Mouse (Mus musculus) neural tube, embryonic 13.5 days (tissue): Measurements from ENCODE around the gene Rabac1. TPM values are rescaled to one million over a fixed set of nuclear protein-coding genes. Genes with fewer than 3 reads are reported as not detected.

Experiments used
- ATAC-seq: fragments of 200-750 bp; cut with Nextera tagmentation; 2 replicates; pipeline ENCODE4 v1.8.0; 2017; ENCODE audit warnings: low read depth, mild to moderate bottlenecking, moderate TSS enrichment, moderate library complexity
- H3K27ac ChIP-seq: fragments of 300-500 bp; sonication (generic); replicated peaks from 2 replicates; pipeline ENCODE4 v1.5.1; 2015; ENCODE audit warnings: moderate library complexity, mild to moderate bottlenecking, inconsistent platforms
- H3K27me3 ChIP-seq: fragments of 300-500 bp; sonication (generic); 2 replicates; pipeline ENCODE4 v1.6.1; 2015; ENCODE audit warnings: mild to moderate bottlenecking, inconsistent platforms
- H3K36me3 ChIP-seq: fragments of 300-500 bp; sonication (generic); 2 replicates; pipeline ENCODE4 v1.6.1; 2015; ENCODE audit warnings: mild to moderate bottlenecking, inconsistent platforms
- H3K4me1 ChIP-seq: fragments of 300-500 bp; sonication (generic); replicated peaks from 2 replicates; pipeline ENCODE4 v1.6.1; 2015; ENCODE audit warnings: inconsistent platforms
- H3K4me2 ChIP-seq: fragments of 300-500 bp; sonication (generic); 2 replicates; pipeline ENCODE4 v1.6.1; 2015; ENCODE audit warnings: inconsistent platforms, mild to moderate bottlenecking, moderate library complexity
- H3K4me3 ChIP-seq: fragments of 300-500 bp; sonication (generic); 2 replicates; pipeline ENCODE4 v1.5.1; 2015; ENCODE audit warnings: mild to moderate bottlenecking, inconsistent platforms
- H3K9ac ChIP-seq: fragments of 300-500 bp; sonication (generic); 2 replicates; pipeline ENCODE4 v1.6.1; 2015; ENCODE audit warnings: moderate library complexity, mild to moderate bottlenecking, inconsistent platforms
- H3K9me3 ChIP-seq: fragments of 300-500 bp; sonication (generic); 2 replicates; pipeline ENCODE4 v1.6.1; 2016; ENCODE audit warnings: inconsistent platforms
- WGBS: fragments of 180-500 bp; shearing (Covaris S2); methylation state at CpG from one replicate; pipeline ENCODE4 v1.1.7; 2015; 5-methylcytosine and 5-hydroxymethylcytosine counted together
- microRNA-seq: library from miRNA; unstranded; fragments of <30 nt; microRNA quantifications from one replicate; pipeline ENCODE4, GENCODE M21; 2016
- polyA plus RNA-seq: library from polyadenylated mRNA; unstranded; fragments of >200 nt; fragmentation: Nextera tagmentation; extraction: Ambion mirVana; gene quantifications from 2 replicates; pipeline ENCODE4 v1.2.1, GENCODE M21; 2015

Rabac1 gene
- polyA plus RNA-seq, 1 experiment from 2014 or later = 255 TPM

DNA sequence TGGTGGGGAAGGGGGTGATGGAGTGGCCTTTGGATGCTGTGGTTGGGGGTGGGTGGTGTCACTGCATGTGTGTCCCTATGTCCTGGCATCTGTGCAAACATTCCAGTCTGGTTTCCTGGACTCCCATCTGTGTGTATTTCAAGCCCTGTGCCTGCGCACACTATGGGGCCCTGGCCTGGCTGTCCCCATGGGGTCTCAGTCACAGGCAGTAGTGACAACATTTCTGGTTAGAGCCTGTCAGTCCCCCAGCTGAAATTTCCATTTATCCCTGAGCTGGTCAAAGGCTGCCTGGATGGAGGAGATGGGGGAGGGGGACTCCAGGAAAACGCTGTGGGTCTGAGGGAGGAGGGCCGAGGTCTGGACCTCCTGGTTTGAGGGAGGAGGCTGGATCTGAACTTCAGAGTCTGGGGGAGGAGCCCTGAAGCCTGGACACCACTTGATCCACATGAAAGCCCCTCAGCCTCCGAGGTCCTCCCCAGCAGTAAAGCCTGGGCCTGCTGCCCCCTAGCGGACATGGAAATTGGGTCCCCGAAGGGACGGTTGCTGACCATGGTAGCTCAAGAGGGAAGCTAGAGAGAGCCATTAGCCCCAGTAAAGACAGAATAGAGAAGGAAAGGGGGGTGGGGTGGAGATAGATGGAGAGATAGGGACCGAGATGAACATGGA lies 22.5 kb downstream of the Rabac1 start:
- peak; percentile 10; the same call in 1 of the 2 replicates for ATAC-seq
- Histone ChIP-seq H3K36me3 (no peaks in the 10 kb centered on the region), H3K27me3 (peaks cover 97% of the 10 kb centered on the region), H3K4me2 (no peak overlapping the region), H3K4me3 (no peak overlapping the region), H3K4me1 (peaks cover 61% of the 10 kb centered on the region), H3K9ac (no peak overlapping the region), H3K9me3 (no peaks in the 10 kb centered on the region), H3K27ac (no peak overlapping the region)
- WGBS = 0% methylated on average over 8 of the region's 8 CpGs

GRCm38 (mm10) chr7:24948774-24949173 lies 23.8 kb downstream of the Rabac1 start:
- Histone ChIP-seq H3K9ac (peak overlapping the region; percentile 61), H3K4me3 (peak overlapping the region; percentile 9; the same call in 1 of the 2 replicates), H3K27ac (no peak overlapping the region), H3K9me3 (no peaks in the 10 kb centered on the region), H3K36me3 (no peaks in the 10 kb centered on the region), H3K4me2 (peak overlapping the region; percentile 39), H3K4me1 (peaks cover 59% of the 10 kb centered on the region), H3K27me3 (peaks cover 99% of the 10 kb centered on the region)
- 2% methylated on average over 28 of the region's 29 CpGs for WGBS
- no peak for ATAC-seq

GRCm38 (mm10) chr7:24947316-24948048 lies 25.1 kb downstream of the Rabac1 start:
- Histone ChIP-seq H3K9me3 (no peaks in the 10 kb centered on the region), H3K27ac (no peak overlapping the region), H3K27me3 (peaks cover 99% of the 10 kb centered on the region), H3K4me2 (no peak overlapping the region), H3K36me3 (no peaks in the 10 kb centered on the region), H3K9ac (no peak overlapping the region), H3K4me1 (peaks cover 55% of the 10 kb centered on the region), H3K4me3 (no peak overlapping the region)
- no peak for ATAC-seq
- 4% methylated on average over 7 of the region's 7 CpGs for WGBS

GRCm38 (mm10) chr7:24944257-24944950 lies 28.1 kb downstream of the Rabac1 start, which contains the start of gene Gm4881:
Gene Gm4881 (minus strand): TSS chr7:24944494.
- H3K27ac ChIP-seq = no peak within 1 kb of the TSS
- under 1% methylated on average over 60 of the region's 72 CpGs for WGBS

DNA sequence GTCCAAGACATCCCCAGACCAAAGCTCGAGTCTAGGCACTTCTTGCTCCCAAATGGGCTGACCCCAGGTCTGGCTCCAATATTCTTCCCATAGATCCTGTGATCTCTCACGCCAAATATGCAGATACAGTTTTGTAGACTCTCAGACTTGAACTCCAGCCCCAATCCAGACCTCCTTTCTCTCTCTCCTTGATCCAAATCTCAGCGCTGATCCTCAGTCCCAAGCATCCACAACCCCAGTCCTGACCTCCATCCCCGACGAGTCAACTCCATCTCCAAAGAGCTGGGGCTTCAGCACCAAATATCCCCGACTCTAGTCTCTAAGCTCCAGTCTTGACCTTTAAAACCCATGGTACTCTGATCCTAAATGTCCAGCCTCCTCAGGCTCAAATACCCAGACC lies 28.9 kb downstream of the Rabac1 start:
- WGBS = 8% methylated on average over 6 of the region's 6 CpGs
- no peak for ATAC-seq
- Histone ChIP-seq H3K4me1 (peaks cover 26% of the 10 kb centered on the region), H3K27ac (no peak overlapping the region), H3K4me2 (no peak overlapping the region), H3K27me3 (peaks cover 100% of the 10 kb centered on the region), H3K9ac (no peak overlapping the region), H3K36me3 (no peaks in the 10 kb centered on the region), H3K9me3 (no peaks in the 10 kb centered on the region), H3K4me3 (no peak overlapping the region)

More at GRCm38 (mm10) chr7:24944257-24944950, 28.1 kb downstream of the Rabac1 start, which contains the start of gene Gm4881:
- Histone ChIP-seq H3K9ac (peak within 1 kb of the TSS; percentile 60), H3K4me1 (peaks cover 34% of the 10 kb centered on the region), H3K36me3 (no peaks in the 10 kb centered on the region), H3K4me2 (peak within 1 kb of the TSS; percentile 61), H3K9me3 (no peaks in the 10 kb centered on the region), H3K27me3 (peaks cover 100% of the 10 kb centered on the region), H3K4me3 (peak within 1 kb of the TSS; percentile 35)
- ATAC-seq = no peak

DNA sequence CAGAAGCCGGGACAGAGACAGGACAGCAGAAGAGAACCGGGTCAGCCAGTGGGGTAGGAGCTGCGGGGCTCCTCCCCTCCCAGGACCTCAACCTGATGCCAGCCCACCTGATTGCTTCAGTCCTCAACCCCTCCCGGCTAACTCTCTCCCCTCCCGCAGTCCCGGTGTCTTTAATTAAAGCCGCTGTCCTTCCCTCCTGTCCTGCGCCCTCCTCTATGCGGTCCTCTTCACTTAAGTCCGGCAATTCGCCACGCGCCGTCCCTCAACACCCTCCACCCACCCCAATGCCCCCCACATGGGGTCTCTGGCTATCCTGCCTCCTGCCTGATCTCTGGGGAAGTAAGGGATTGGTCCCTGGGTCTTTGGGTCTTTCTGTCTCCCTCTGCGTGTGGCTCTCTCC lies 40.9 kb downstream of the Rabac1 start:
- Histone ChIP-seq H3K9ac (no peak overlapping the region), H3K9me3 (no peaks in the 10 kb centered on the region), H3K4me1 (peaks cover 33% of the 10 kb centered on the region), H3K27me3 (peaks cover 89% of the 10 kb centered on the region), H3K4me3 (no peak overlapping the region), H3K4me2 (no peak overlapping the region), H3K27ac (no peak overlapping the region), H3K36me3 (peaks cover 9% of the 10 kb centered on the region)
- no peak for ATAC-seq
- under 1% methylated on average over 15 of the region's 15 CpGs for WGBS

DNA sequence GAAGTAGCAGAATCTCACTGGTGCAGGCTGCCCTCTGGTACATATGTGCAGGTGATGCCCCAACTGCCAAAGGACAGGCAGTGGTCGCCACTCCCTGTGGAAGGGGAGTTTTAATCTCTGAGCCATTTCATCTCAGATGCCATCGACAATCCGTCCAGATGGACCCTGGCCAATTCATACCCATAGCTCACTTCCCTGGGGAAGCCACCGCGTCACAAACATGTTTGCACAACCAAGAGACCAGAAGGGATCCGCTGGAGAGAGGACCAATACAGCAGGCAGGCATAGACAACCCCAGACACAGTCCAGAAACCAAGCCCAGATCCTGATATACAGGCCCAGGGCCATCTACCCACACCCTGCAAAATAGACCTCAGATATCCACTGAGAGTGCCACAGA lies 42.1 kb downstream of the Rabac1 start:
- 47% methylated on average over 6 of the region's 6 CpGs for WGBS
- Histone ChIP-seq H3K9ac (no peak overlapping the region), H3K4me3 (no peak overlapping the region), H3K36me3 (peaks cover 20% of the 10 kb centered on the region), H3K4me1 (peaks cover 33% of the 10 kb centered on the region), H3K4me2 (no peak overlapping the region), H3K27me3 (peaks cover 77% of the 10 kb centered on the region), H3K27ac (no peak overlapping the region), H3K9me3 (no peaks in the 10 kb centered on the region)
- ATAC-seq = no peak

Small RNA genes lying within 50 kb of the gene (microRNA-seq; reads per million reads assigned to microRNA genes)
- gene Mir7046 (0.44 reads per million), gene Mir7047 (not detected)

Other genes starting within 250 kb of the Rabac1 start
- gene Gm4763, start 245.8 kb downstream of the Rabac1 start, polyA plus RNA-seq = not detected in 2 replicates
- gene Cd177, start 212.4 kb downstream of the Rabac1 start, polyA plus RNA-seq = 0.21 and 0.33 TPM in 2 replicates
- 0.52 TPM in 1 of 2 replicates, not detected in the other for gene Ceacam10, start 195.5 kb downstream of the Rabac1 start, polyA plus RNA-seq
- 35.5 and 48.2 TPM in 2 replicates for gene Gm9844, start 110.5 kb downstream of the Rabac1 start, polyA plus RNA-seq
- not detected in 2 replicates for gene Lypd4, start 102.8 kb downstream of the Rabac1 start, polyA plus RNA-seq
- gene Dmrtc2, start 102.7 kb downstream of the Rabac1 start, polyA plus RNA-seq = not detected in 2 replicates
- gene Rps19, start 88.4 kb downstream of the Rabac1 start, polyA plus RNA-seq = 1,220 and 1,295 TPM in 2 replicates
- 0.31 and 0.33 TPM in 2 replicates for gene Cd79a, start 75.4 kb downstream of the Rabac1 start, polyA plus RNA-seq
- 61.9 and 63.8 TPM in 2 replicates for gene Arhgef1, start 69.8 kb downstream of the Rabac1 start, polyA plus RNA-seq
- 1.0 and 1.2 TPM in 2 replicates for gene Gm4881, start 28.3 kb downstream of the Rabac1 start, polyA plus RNA-seq
- gene Atp1a3, start 33.2 kb upstream of the Rabac1 start, polyA plus RNA-seq = 261 and 282 TPM in 2 replicates
- 15.2 and 15.3 TPM in 2 replicates for gene Grik5, start 99.6 kb upstream of the Rabac1 start, polyA plus RNA-seq
- 32.8 and 35.4 TPM in 2 replicates for gene Zfp574, start 99.8 kb upstream of the Rabac1 start, polyA plus RNA-seq
- 28.0 and 29.4 TPM in 2 replicates for gene Pou2f2, start 207.0 kb upstream of the Rabac1 start, polyA plus RNA-seq
- gene Dedd2, start 247.9 kb upstream of the Rabac1 start, polyA plus RNA-seq = 16.6 and 17.7 TPM in 2 replicates
- 2.0 and 2.1 TPM in 2 replicates for gene Zfp526, start 248.7 kb upstream of the Rabac1 start, polyA plus RNA-seq